Mouse (Mus musculus): ENCODE measurements around the gene Hnrnpa3. TPM values are rescaled to one million over a fixed set of nuclear protein-coding genes. Genes with fewer than 3 reads are reported as not detected.
A peak's percentile ranks its signal among the peaks of the same experiment; 100 is the strongest.

Hnrnpa3 gene
- polyA plus RNA-seq, 1 experiment from 2014 or later = 135 TPM

DNA sequence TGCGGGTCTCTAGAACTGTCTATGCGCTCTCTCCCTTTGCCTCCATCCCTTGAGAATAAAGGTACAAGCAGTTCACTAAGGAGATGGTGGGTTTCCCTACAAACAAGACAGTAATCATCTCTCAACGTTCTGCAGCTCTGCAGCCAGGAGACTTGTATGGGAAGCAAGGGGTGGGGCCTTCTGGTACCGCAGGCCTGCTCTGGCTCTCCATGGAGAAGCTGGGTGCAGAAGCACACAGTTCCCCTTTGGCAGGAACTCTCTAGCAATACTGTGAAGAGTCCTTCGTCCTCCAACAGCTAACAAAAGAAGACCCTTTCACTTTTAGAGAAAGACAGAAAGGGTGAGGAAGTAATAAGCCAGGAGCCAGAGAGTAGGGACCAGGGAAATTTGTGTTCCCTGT is 37.3 kb downstream of the Hnrnpa3 start:
- Histone ChIP-seq H3K27me3 (ENCODE audit: control insufficient read depth, insufficient read depth, low read length) (no peaks in the 10 kb centered on the region), H3K4me2 (replicated peaks) (no peak overlapping the region), H3K27ac (no peak overlapping the region), H3K4me3 (replicated peaks; ENCODE audit: low read length) (no peak overlapping the region), H3K4me1 (replicated peaks; ENCODE audit: control insufficient read depth, insufficient read depth, low read length) (0 out of 2 replicates have a peak, but pooled peaks cover 5% of the 10 kb centered on the region), H3K36me3 (replicated peaks; ENCODE audit: control insufficient read depth, insufficient read depth) (no peaks in the 10 kb centered on the region), H3K9ac (no peak overlapping the region), H3K9me3 (ENCODE audit: control insufficient read depth, low read length) (no peaks in the 10 kb centered on the region)
- WGBS = 62% methylated on average over 5 of the region's 5 CpGs
- ATAC-seq (ENCODE audit: low FRiP score) (no peak), DNase-seq (ENCODE audit: low spot score) (no peak)

DNA sequence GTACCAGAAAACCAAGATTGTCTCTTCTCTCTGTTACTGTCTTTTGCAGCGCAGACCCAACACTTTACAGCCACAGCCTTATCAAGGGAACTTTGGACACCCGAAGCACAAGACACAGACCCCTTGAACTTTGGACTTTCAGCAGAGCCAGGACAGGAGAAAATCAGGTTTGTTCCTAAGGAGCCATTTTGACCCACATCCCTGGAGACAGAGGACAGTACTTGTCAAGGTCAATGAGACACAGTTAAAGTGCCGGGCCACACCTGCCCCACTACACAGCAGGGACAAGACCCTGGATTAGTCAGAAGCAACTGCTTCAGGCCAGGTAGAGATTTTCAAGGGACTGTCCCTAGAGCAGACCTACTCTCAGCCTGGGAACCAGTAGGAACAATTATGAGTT is 38.2 kb downstream of the Hnrnpa3 start:
- DNase-seq (ENCODE audit: low spot score) (no peak), ATAC-seq (ENCODE audit: low FRiP score) (no peak)
- Histone ChIP-seq H3K9me3 (ENCODE audit: control insufficient read depth, low read length) (no peaks in the 10 kb centered on the region), H3K9ac (no peak overlapping the region), H3K27me3 (ENCODE audit: control insufficient read depth, insufficient read depth, low read length) (no peaks in the 10 kb centered on the region), H3K36me3 (replicated peaks; ENCODE audit: control insufficient read depth, insufficient read depth) (no peaks in the 10 kb centered on the region), H3K4me1 (replicated peaks; ENCODE audit: control insufficient read depth, insufficient read depth, low read length) (0 out of 2 replicates have a peak, but pooled peaks cover 6% of the 10 kb centered on the region), H3K4me3 (replicated peaks; ENCODE audit: low read length) (no peak overlapping the region), H3K27ac (no peak overlapping the region), H3K4me2 (replicated peaks) (no peak overlapping the region)
- WGBS = 91% methylated on average over 3 of the region's 3 CpGs

GRCm38 (mm10) chr2:75698007-75698406 is 38.9 kb downstream of the Hnrnpa3 start:
- peaks cover 13% of the 10 kb centered on the region; the same call in 1 of the 2 replicates for H3K4me1 ChIP-seq (replicated peaks; ENCODE audit: control insufficient read depth, insufficient read depth, low read length)
- H3K9ac ChIP-seq = no peak overlapping the region
- 35% methylated on average over 4 of the region's 4 CpGs for WGBS
- H3K27ac ChIP-seq = no peak overlapping the region
- H3K9me3 ChIP-seq (ENCODE audit: control insufficient read depth, low read length) = no peaks in the 10 kb centered on the region
- DNase-seq (ENCODE audit: low spot score) = no peak
- no peaks in the 10 kb centered on the region for H3K27me3 ChIP-seq (ENCODE audit: control insufficient read depth, insufficient read depth, low read length)
- ATAC-seq (ENCODE audit: low FRiP score) = no peak
- H3K4me2 ChIP-seq (replicated peaks) = no peak overlapping the region
- H3K4me3 ChIP-seq (replicated peaks; ENCODE audit: low read length) = no peak overlapping the region
- no peaks in the 10 kb centered on the region for H3K36me3 ChIP-seq (replicated peaks; ENCODE audit: control insufficient read depth, insufficient read depth)

- no peak overlapping the region for H3K9ac ChIP-seq
- DNase-seq (ENCODE audit: low spot score) (no peak), ATAC-seq (ENCODE audit: low FRiP score) (no peak)
- WGBS = 83% methylated on average over 3 of the region's 3 CpGs
- H3K27me3 ChIP-seq (ENCODE audit: control insufficient read depth, insufficient read depth, low read length) = no peaks in the 10 kb centered on the region
- H3K9me3 ChIP-seq (ENCODE audit: control insufficient read depth, low read length) = no peaks in the 10 kb centered on the region
- H3K4me3 ChIP-seq (replicated peaks; ENCODE audit: low read length) = no peak overlapping the region
- no peak overlapping the region for H3K27ac ChIP-seq
- peaks cover 19% of the 10 kb centered on the region; the same call in 1 of the 2 replicates for H3K4me1 ChIP-seq (replicated peaks; ENCODE audit: control insufficient read depth, insufficient read depth, low read length)
- no peak overlapping the region for H3K4me2 ChIP-seq (replicated peaks)
- H3K36me3 ChIP-seq (replicated peaks; ENCODE audit: control insufficient read depth, insufficient read depth) = no peaks in the 10 kb centered on the region
These were observed 39.8 kb downstream of the Hnrnpa3 start for GRCm38 (mm10) chr2:75698874-75699273.

DNA sequence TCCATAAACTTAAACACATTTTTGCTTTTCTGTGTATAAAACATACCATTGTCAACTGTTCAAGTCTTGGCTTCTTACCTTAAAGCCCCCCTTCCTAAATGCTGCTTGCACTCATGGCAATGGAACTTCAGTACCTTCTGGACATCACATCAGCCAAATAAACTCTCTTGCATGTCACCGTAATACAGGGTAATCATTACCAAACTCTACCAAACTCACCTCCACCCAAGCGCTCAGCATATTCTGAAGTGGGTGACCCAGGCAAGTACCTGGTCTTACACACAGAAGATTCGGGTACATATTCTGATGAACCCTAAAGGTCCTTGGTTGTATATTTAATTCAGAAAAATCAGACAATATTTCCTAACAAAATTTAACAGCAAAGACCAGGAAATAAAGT is 41.5 kb downstream of the Hnrnpa3 start:
- ATAC-seq (ENCODE audit: low FRiP score) (no peak), DNase-seq (ENCODE audit: low spot score) (no peak)
- no peak overlapping the region for H3K4me3 ChIP-seq (replicated peaks; ENCODE audit: low read length)
- H3K27ac ChIP-seq = no peak overlapping the region
- WGBS = 96% methylated on average over 3 of the region's 3 CpGs
- 0 out of 2 replicates have a peak, but pooled peaks cover 6% of the 10 kb centered on the region for H3K27me3 ChIP-seq (ENCODE audit: control insufficient read depth, insufficient read depth, low read length)
- H3K9ac ChIP-seq = no peak overlapping the region
- H3K36me3 ChIP-seq (replicated peaks; ENCODE audit: control insufficient read depth, insufficient read depth) = no peaks in the 10 kb centered on the region
- no peak overlapping the region for H3K4me2 ChIP-seq (replicated peaks)
- no peaks in the 10 kb centered on the region for H3K9me3 ChIP-seq (ENCODE audit: control insufficient read depth, low read length)
- peaks cover 23% of the 10 kb centered on the region for H3K4me1 ChIP-seq (replicated peaks; ENCODE audit: control insufficient read depth, insufficient read depth, low read length)

DNA sequence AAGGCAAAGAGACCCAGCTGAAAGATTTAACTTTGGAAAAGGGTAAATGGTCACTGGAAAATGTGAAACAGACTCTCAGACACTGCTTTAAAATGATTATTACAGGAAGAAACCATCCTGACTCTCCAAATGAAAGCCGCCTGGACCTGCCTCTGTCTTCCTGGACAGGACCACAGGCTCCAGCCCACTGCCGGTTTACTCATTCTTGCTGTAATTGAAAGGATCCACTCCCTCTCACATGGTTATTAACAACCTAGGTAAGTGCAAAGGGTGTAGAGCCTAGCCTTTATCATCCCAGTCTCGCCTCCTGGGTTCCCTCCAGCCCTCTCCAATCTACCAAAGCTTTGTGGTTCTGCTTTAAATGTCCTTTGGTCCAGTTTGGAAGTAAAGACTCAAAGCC is 42.1 kb downstream of the Hnrnpa3 start:
- Histone ChIP-seq H3K4me3 (replicated peaks; ENCODE audit: low read length) (no peak overlapping the region), H3K4me2 (replicated peaks) (no peak overlapping the region), H3K36me3 (replicated peaks; ENCODE audit: control insufficient read depth, insufficient read depth) (no peaks in the 10 kb centered on the region), H3K27me3 (ENCODE audit: control insufficient read depth, insufficient read depth, low read length) (0 out of 2 replicates have a peak, but pooled peaks cover 6% of the 10 kb centered on the region), H3K27ac (no peak overlapping the region), H3K4me1 (replicated peaks; ENCODE audit: control insufficient read depth, insufficient read depth, low read length) (peaks cover 22% of the 10 kb centered on the region), H3K9me3 (ENCODE audit: control insufficient read depth, low read length) (no peaks in the 10 kb centered on the region), H3K9ac (no peak overlapping the region)
- no peak for ATAC-seq (ENCODE audit: low FRiP score)
- WGBS = 75% methylated on average over 3 of the region's 3 CpGs
- no peak for DNase-seq (ENCODE audit: low spot score)

- ATAC-seq (ENCODE audit: low FRiP score) (no peak), DNase-seq (ENCODE audit: low spot score) (no peak)
- Histone ChIP-seq H3K4me3 (replicated peaks; ENCODE audit: low read length) (no peak overlapping the region), H3K9me3 (ENCODE audit: control insufficient read depth, low read length) (no peaks in the 10 kb centered on the region), H3K36me3 (replicated peaks; ENCODE audit: control insufficient read depth, insufficient read depth) (no peaks in the 10 kb centered on the region), H3K4me2 (replicated peaks) (peak overlapping the region; percentile 81), H3K27me3 (ENCODE audit: control insufficient read depth, insufficient read depth, low read length) (0 out of 2 replicates have a peak, but pooled peaks cover 6% of the 10 kb centered on the region), H3K4me1 (replicated peaks; ENCODE audit: control insufficient read depth, insufficient read depth, low read length) (peaks cover 18% of the 10 kb centered on the region), H3K9ac (no peak overlapping the region), H3K27ac (no peak overlapping the region)
- WGBS = 85% methylated on average over 9 of the region's 9 CpGs
These were observed 42.9 kb downstream of the Hnrnpa3 start for GRCm38 (mm10) chr2:75701822-75702587.

- no peaks in the 10 kb centered on the region for H3K36me3 ChIP-seq (replicated peaks; ENCODE audit: control insufficient read depth, insufficient read depth)
- DNase-seq (ENCODE audit: low spot score) (no peak), ATAC-seq (ENCODE audit: low FRiP score) (no peak)
- peaks cover 18% of the 10 kb centered on the region for H3K4me1 ChIP-seq (replicated peaks; ENCODE audit: control insufficient read depth, insufficient read depth, low read length)
- H3K27ac ChIP-seq = no peak overlapping the region
- H3K27me3 ChIP-seq (ENCODE audit: control insufficient read depth, insufficient read depth, low read length) = 0 out of 2 replicates have a peak, but pooled peaks cover 6% of the 10 kb centered on the region
- WGBS = 43% methylated on average over 5 of the region's 5 CpGs
- peak overlapping the region; percentile 53 for H3K4me3 ChIP-seq (replicated peaks; ENCODE audit: low read length)
- peak overlapping the region; percentile 81 for H3K4me2 ChIP-seq (replicated peaks)
- H3K9ac ChIP-seq = peak overlapping the region; percentile 67; the same call in 1 of the 2 replicates
- H3K9me3 ChIP-seq (ENCODE audit: control insufficient read depth, low read length) = no peaks in the 10 kb centered on the region
These were observed 43.5 kb downstream of the Hnrnpa3 start for GRCm38 (mm10) chr2:75702588-75702976.

GRCm38 (mm10) chr2:75703375-75704181 is 44.5 kb downstream of the Hnrnpa3 start:
- H3K9me3 ChIP-seq (ENCODE audit: control insufficient read depth, low read length) = no peaks in the 10 kb centered on the region
- peak overlapping the region; percentile 80 for H3K27ac ChIP-seq
- H3K9ac ChIP-seq = peak overlapping the region; percentile 67
- H3K4me2 ChIP-seq (replicated peaks) = peak overlapping the region; percentile 81
- ATAC-seq (ENCODE audit: low FRiP score) (peak; percentile 92), DNase-seq (ENCODE audit: low spot score) (peak; percentile 88)
- no peaks in the 10 kb centered on the region for H3K36me3 ChIP-seq (replicated peaks; ENCODE audit: control insufficient read depth, insufficient read depth)
- H3K4me3 ChIP-seq (replicated peaks; ENCODE audit: low read length) = peak overlapping the region; percentile 53
- WGBS = under 1% methylated on average over 61 of the region's 62 CpGs
- 0 out of 2 replicates have a peak, but pooled peaks cover 6% of the 10 kb centered on the region for H3K27me3 ChIP-seq (ENCODE audit: control insufficient read depth, insufficient read depth, low read length)
- peaks cover 18% of the 10 kb centered on the region for H3K4me1 ChIP-seq (replicated peaks; ENCODE audit: control insufficient read depth, insufficient read depth, low read length)
